9 mouse cellular contexts compared by ENCODE assay signal in the genomic region with DNA sequence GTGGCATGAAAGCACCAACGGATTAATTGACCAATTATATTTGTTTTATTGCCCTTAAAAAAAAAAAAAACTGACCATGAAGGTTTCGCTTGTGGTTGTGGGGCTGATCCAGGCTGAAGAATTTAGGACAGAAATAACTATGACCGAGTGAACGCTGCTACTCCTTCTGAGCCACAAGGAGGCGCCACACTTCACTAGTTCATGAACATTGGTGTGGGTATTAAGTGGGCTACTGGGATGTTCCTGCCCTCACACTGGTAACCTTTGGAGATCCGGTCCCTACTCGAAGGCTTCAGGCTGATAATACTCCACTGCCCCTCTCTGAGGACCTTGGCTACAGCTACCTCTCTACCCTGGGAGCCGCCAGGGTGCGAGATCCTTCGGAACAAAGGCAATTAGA. TPM values are rescaled to one million over a fixed set of nuclear protein-coding genes. Genes with fewer than 3 reads are reported as not detected.
A peak's percentile ranks its signal among the peaks of the same experiment; 100 is the strongest.
DNase-seq lines count a peak whose midpoint lies in the region; ATAC-seq and TF ChIP-seq lines count a peak whose summit lies in the region.
"Had no signal": no experiment of that assay in that cellular context is flagged by ENCODE, and none has a peak within 500 bp of the region (broad histone marks: within the 10 kb centered on the region; RNA-seq: fewer than 3 reads in every experiment).

No protein-coding gene starts in this region.

- no peak overlapping the region for H3K4me2 ChIP-seq in embryonic facial prominence, embryonic 14.5 days (ENCODE audit: low read depth, low read length)
- H3K4me2 ChIP-seq in neural tube, embryonic 11.5 days (ENCODE audit: low read depth) = no peak overlapping the region
- no peak overlapping the region for H3K4me2 ChIP-seq in heart, embryonic 12.5 days
- H3K4me2 ChIP-seq: lung, embryonic 15.5 days had no signal

- peak; percentile 82 for TF ChIP-seq CTCF in E14TG2a.4 (conservative IDR thresholded peaks at IDR 0.05; ENCODE audit: low read length)

- 65% methylated on average over 10 of the region's 10 CpGs for WGBS in embryonic facial prominence, embryonic 14.5 days
- WGBS in neural tube, embryonic 11.5 days = 53% methylated on average over 10 of the region's 10 CpGs
- WGBS in heart, embryonic 12.5 days = 58% methylated on average over 10 of the region's 10 CpGs

- H3K4me3 ChIP-seq in E14TG2a.4 (replicated peaks; ENCODE audit: low read length) = no peak overlapping the region
- H3K4me3 ChIP-seq in embryonic facial prominence, embryonic 14.5 days (ENCODE audit: low read depth, low read length) = no peak overlapping the region
- H3K4me3 ChIP-seq in neural tube, embryonic 11.5 days (ENCODE audit: low read depth, low read length) = no peak overlapping the region
- no peak overlapping the region for H3K4me3 ChIP-seq in heart, embryonic 12.5 days
- H3K4me3 ChIP-seq: lung, embryonic 15.5 days had no signal

- peaks cover 7% of the 10 kb centered on the region for H3K9me3 ChIP-seq in E14TG2a.4 (ENCODE audit: low read length)
- no peaks in the 10 kb centered on the region for H3K9me3 ChIP-seq in embryonic facial prominence, embryonic 14.5 days (ENCODE audit: control insufficient read depth, low read length)
- no peaks in the 10 kb centered on the region for H3K9me3 ChIP-seq in neural tube, embryonic 11.5 days (ENCODE audit: control insufficient read depth, low read length)
- H3K9me3 ChIP-seq in heart, embryonic 12.5 days (replicated peaks) = no peaks in the 10 kb centered on the region
- H3K9me3 ChIP-seq: lung, embryonic 15.5 days had no signal

- no peaks in the 10 kb centered on the region for H3K27me3 ChIP-seq in E14TG2a.4 (ENCODE audit: insufficient read depth, low read length)
- H3K27me3 ChIP-seq in embryonic facial prominence, embryonic 14.5 days (replicated peaks; ENCODE audit: control insufficient read depth, insufficient read depth, low read length) = no peaks in the 10 kb centered on the region
- no peaks in the 10 kb centered on the region for H3K27me3 ChIP-seq in neural tube, embryonic 11.5 days (ENCODE audit: control insufficient read depth, insufficient read depth, low read length)
- H3K27me3 ChIP-seq in heart, embryonic 12.5 days (replicated peaks) = no peaks in the 10 kb centered on the region
- H3K27me3 ChIP-seq: lung, embryonic 15.5 days had no signal

- H3K4me1 ChIP-seq in E14TG2a.4 (replicated peaks; ENCODE audit: low read depth, low read length) = peaks cover 48% of the 10 kb centered on the region
- no peaks in the 10 kb centered on the region for H3K4me1 ChIP-seq in embryonic facial prominence, embryonic 14.5 days (ENCODE audit: control insufficient read depth, insufficient read depth, low read length)
- H3K4me1 ChIP-seq in neural tube, embryonic 11.5 days (ENCODE audit: control insufficient read depth, insufficient read depth, low read length) = no peaks in the 10 kb centered on the region
- peaks cover 1% of the 10 kb centered on the region for H3K4me1 ChIP-seq in heart, embryonic 12.5 days (replicated peaks)
- H3K4me1 ChIP-seq: lung, embryonic 15.5 days had no signal

- peak; percentile 21 for DNase-seq in kidney, postnatal 14 days
- no peak for DNase-seq in kidney, adult 8-10 months
- DNase-seq in NIH3T3 (ENCODE audit: low read depth) = peak; percentile 52
- peak; percentile 33 for DNase-seq in embryonic facial prominence, embryonic 14.5 days (ENCODE audit: low spot score)
- peak; percentile 66 for DNase-seq in neural tube, embryonic 11.5 days (ENCODE audit: low spot score)
- DNase-seq in gastrocnemius, postnatal 14 days = no peak

- intact Hi-C loops in gastrocnemius, postnatal 14 days (cut with DNase I; ENCODE audit: low total_unique reads) = no loop called here

- no peak overlapping the region for H3K9ac ChIP-seq in embryonic facial prominence, embryonic 14.5 days (ENCODE audit: low read depth, low read length)
- H3K9ac ChIP-seq in neural tube, embryonic 11.5 days (ENCODE audit: low read length) = no peak overlapping the region
- no peak overlapping the region for H3K9ac ChIP-seq in heart, embryonic 12.5 days
- H3K9ac ChIP-seq: lung, embryonic 15.5 days had no signal

- H3K27ac ChIP-seq in embryonic facial prominence, embryonic 14.5 days (replicated peaks; ENCODE audit: low read depth, low read length) = no peak overlapping the region
- H3K27ac ChIP-seq in neural tube, embryonic 11.5 days (ENCODE audit: low read depth, low read length) = no peak overlapping the region
- no peak overlapping the region for H3K27ac ChIP-seq in heart, embryonic 12.5 days (ENCODE audit: poor library complexity, severe bottlenecking)
- H3K27ac ChIP-seq: lung, embryonic 15.5 days had no signal

- H3K36me3 ChIP-seq in E14TG2a.4 (ENCODE audit: insufficient read depth, low read length) = peaks cover 3% of the 10 kb centered on the region; the same call in 1 of the 2 replicates
- no peaks in the 10 kb centered on the region; the same call in 1 of the 2 replicates for H3K36me3 ChIP-seq in embryonic facial prominence, embryonic 14.5 days (ENCODE audit: control insufficient read depth, insufficient read depth, low read length)
- no peaks in the 10 kb centered on the region for H3K36me3 ChIP-seq in neural tube, embryonic 11.5 days (ENCODE audit: control insufficient read depth, insufficient read depth, low read length)
- H3K36me3 ChIP-seq in heart, embryonic 12.5 days = no peaks in the 10 kb centered on the region
- H3K36me3 ChIP-seq: lung, embryonic 15.5 days had no signal

- no peak for ATAC-seq in embryonic facial prominence, embryonic 14.5 days (ENCODE audit: low read depth)
- no peak; the same call in 1 of the 2 replicates for ATAC-seq in neural tube, embryonic 11.5 days (ENCODE audit: insufficient read depth, low FRiP score, low TSS enrichment)
- no peak for ATAC-seq in heart, embryonic 12.5 days (ENCODE audit: insufficient number of reproducible peaks, low FRiP score)

RNA-seq across cellular contexts. Expression of gene Ttc12, which starts 42.9 kb away (rescaled TPM):
- polyA plus RNA-seq in embryonic facial prominence, embryonic 14.5 days (2014; fragmentation: Nextera tagmentation; extraction: Ambion mirVana) = 2.0 TPM in 2 replicates
- 1.7 and 2.4 TPM in 2 replicates for polyA plus RNA-seq in neural tube, embryonic 11.5 days (2014; fragmentation: Nextera tagmentation; extraction: Ambion mirVana)
- 1 to 10 TPM in 1 of 2 experiments, under 1 TPM in 1; 0.86 to 1.2 TPM for total RNA-seq in gastrocnemius, postnatal 14 days (2021)
- 1.7 TPM in 2 replicates for polyA plus RNA-seq in heart, embryonic 12.5 days (2016; fragmentation: Nextera tagmentation; extraction: Ambion mirVana)

Comparison
In these comparisons a context has a peak if more than half of its experiments do, and no peak if none do; other contexts are left out.
1. DNase-seq: peak in kidney, postnatal 14 days (single experiment), NIH3T3 (single experiment), embryonic facial prominence, embryonic 14.5 days (single experiment) and neural tube, embryonic 11.5 days (single experiment); none in kidney, adult 8-10 months (0 of 2) and gastrocnemius, postnatal 14 days (single experiment).